Mouse (Mus musculus): Measurements from ENCODE around the gene D930020B18Rik.

Gene D930020B18Rik

GRCm38 (mm10) chr10:121641272-121642053 is at the start of gene D930020B18Rik:
Gene D930020B18Rik (plus strand): TSS chr10:121641588.
- peak; percentile 47 for DNase-seq (ENCODE audit: low spot score)

GRCm38 (mm10) chr10:121596580-121596979 is 44.8 kb upstream of the D930020B18Rik start:
- no peak for DNase-seq (ENCODE audit: low spot score)

DNA sequence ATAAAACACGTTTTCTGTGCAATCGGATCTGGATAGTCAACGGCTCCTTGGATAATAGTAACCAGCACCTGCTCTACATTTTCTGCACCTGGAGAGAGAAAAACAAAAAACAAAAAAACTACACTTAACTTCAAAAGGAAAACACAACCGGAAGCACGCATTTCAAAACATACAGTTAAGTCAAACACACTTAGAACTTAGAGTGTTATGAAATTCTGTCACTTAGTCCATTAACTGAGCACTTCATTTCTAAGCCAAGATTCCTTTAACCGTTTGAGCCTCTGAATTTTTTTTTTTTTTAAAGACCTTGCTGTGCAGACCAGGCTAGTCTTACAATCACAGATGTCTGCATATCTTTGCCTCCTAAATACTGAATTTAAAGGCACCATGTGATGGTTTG is 40.1 kb upstream of the D930020B18Rik start:
- no peak for DNase-seq (ENCODE audit: low spot score)

GRCm38 (mm10) chr10:121603556-121603955 is 37.8 kb upstream of the D930020B18Rik start:
- no peak for DNase-seq (ENCODE audit: low spot score)

DNA sequence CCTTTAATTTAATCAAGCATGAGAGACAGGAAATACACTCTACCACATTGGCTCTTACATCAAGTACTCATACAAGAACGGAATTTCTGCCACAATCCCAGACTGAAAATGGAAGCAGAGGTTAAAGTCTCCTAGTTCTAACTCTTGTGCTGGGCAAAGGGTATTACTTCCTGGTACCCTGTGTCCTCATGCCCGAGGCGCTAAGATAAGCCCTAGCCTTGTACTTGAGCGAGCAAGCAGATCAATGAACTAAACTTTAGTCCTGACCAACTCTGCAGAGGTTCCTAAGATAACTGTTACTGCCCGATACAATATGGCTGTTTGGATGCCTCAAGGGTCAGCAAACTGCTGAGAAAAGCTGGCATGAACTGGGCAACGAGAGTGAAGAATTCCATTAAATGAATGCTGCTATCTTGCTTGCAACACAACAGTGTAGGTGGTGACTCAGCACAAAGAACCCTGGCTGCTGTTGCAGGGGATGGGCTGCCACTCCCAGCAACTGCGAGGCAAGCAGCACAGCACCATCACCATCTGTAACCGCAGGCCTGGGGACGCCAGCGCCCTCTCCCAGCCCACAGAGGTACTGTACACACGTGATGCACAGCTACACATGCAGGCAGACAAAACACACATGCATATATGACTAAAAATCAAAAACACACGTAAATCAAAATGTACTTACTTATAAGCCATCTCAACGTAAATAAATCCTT is 36.6 kb upstream of the D930020B18Rik start:
- DNase-seq (ENCODE audit: low spot score), result no peak

DNA sequence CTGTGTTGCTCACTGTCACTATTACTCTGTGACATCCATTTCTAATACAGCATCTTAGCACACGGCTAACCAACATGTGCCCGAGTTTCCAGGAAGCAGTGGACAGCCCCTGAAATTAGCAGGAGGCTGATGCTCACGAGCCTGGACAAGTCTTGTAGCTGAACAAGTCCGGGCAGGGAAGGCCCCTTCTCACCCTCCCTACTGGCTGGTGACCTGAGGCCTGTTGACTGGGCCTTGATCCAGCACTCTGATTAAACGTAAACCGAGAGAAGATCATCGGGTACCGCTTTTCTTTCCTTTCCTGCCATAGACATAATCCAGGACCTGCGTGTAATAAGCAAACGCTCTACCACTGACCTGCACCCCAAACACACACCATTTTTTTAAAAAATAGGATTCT is 33.2 kb upstream of the D930020B18Rik start:
- no peak for DNase-seq (ENCODE audit: low spot score)

- no peak for DNase-seq (ENCODE audit: low spot score)
Measured at GRCm38 (mm10) chr10:121611587-121611986, 29.8 kb upstream of the D930020B18Rik start.

GRCm38 (mm10) chr10:121612448-121612847 is 28.9 kb upstream of the D930020B18Rik start:
- DNase-seq (ENCODE audit: low spot score), result peak; percentile 59

- DNase-seq (ENCODE audit: low spot score), result no peak
Measured at GRCm38 (mm10) chr10:121613570-121613969, 27.8 kb upstream of the D930020B18Rik start.

DNA sequence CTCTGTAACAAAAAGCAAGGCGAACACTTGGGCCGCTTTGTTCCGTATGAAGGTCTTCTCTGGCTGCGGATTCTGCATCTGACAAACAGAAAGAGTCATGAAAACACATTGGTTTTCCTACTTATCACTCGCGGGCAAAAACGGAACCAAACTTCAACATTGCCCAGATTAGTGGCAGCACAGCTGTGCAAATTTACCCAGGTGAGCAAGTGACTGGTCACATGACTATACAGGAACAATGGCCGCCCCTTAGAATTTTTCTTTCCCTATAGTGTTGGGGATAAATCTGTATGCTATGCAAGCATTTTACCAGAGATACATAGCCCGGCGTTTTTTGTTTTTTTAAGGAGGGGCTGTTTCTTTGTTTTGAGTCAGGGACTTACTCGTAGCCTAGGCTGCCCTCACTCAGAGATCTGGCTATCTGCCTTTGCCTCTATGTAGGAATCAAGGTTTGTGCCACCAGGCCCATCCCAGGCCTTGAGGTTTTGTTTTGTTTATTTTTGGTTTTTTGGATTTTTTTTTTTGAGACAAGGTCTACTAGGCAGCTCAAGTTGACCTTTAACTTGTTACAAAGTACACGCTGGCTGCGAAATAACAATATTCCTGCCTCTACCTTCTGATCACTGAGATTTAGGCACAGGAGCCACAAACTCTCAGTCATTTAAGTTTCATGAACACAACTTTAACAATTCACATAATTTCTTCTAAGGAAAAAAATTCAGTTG is 26.1 kb upstream of the D930020B18Rik start:
- DNase-seq (ENCODE audit: low spot score), result no peak

DNA sequence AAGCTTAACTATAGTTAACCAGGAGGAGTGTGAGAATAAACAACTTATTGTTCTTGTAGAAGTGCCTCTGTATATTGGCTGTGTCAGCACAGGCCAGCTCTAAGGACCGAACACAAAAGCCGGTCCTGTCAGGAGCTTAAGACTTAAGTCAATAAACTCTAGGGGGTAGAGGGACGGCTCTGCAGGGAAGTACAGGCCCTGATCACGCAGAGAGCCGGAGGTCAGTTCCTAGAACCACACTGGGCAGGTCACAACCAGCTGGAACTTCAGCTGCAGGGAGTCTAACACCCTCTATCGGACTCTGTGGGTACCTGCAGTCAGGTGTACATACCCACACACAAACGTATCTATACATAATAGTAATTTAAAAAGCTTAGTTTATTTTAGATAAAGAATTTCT is 25.5 kb upstream of the D930020B18Rik start:
- DNase-seq (ENCODE audit: low spot score), result no peak

DNA sequence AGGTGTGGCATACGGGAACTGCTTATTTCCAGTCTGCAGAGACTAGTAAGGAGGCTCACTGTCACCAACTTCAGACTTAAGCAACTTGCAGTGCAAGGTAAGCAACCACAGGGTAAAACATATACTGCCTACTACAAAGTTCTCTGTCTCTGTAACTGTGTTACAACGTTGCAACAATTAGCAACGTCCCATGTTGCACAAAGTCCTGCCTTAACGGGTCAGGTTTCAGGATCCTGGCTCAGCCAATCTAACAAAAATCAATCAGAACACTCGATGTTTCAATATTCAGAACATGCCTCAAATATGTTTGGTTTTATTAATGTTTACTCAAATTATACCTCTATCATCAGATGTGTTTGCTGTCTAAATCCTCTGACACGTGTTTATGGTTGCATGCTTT is 19.0 kb upstream of the D930020B18Rik start:
- no peak for DNase-seq (ENCODE audit: low spot score)

DNA sequence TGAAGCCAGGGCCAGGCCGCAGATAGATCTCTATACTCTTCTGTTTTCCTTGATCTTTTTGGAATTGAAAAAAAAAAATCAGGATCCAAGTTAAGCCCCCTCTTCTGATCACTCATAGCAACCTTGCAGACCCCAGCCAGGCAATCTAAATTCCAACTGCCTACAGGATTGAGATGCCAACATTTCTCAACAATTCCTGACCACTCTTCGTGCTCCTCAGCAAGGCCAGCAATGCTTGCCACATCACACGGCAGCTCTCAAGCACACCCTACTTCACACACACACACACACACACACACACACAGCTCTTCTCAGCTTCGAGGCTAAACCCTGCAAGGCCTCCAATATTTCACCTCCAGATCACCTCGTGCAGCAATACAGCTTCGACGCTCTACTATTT is 17.7 kb upstream of the D930020B18Rik start:
- no peak for DNase-seq (ENCODE audit: low spot score)

DNA sequence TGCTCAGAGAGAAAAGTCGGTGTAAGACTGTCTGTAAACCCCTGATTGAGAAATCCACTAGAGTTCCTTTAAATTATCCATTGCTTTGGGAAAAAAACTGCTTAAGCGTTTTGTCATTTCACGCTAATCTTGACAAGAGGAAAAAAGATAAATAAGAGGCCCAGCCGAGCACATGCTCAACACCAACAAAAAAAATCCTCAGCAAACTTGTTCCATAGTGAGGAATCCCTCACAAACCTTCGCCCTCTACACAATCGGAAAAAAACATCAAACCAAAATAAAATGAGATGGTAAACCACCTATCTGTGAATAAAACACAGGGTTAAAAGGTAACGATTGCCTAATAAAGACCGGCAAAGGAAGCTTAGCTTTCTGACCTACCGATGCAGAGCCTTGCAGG is 16.4 kb upstream of the D930020B18Rik start:
- DNase-seq (ENCODE audit: low spot score), result no peak

GRCm38 (mm10) chr10:121625407-121626185 is 15.8 kb upstream of the D930020B18Rik start:
- no peak for DNase-seq (ENCODE audit: low spot score)

- peak; percentile 99 for DNase-seq (ENCODE audit: low spot score)
Measured at GRCm38 (mm10) chr10:121626186-121626882, 15.1 kb upstream of the D930020B18Rik start, which contains the start of gene Xpot. Gene Xpot (minus strand): TSS chr10:121626332.

DNA sequence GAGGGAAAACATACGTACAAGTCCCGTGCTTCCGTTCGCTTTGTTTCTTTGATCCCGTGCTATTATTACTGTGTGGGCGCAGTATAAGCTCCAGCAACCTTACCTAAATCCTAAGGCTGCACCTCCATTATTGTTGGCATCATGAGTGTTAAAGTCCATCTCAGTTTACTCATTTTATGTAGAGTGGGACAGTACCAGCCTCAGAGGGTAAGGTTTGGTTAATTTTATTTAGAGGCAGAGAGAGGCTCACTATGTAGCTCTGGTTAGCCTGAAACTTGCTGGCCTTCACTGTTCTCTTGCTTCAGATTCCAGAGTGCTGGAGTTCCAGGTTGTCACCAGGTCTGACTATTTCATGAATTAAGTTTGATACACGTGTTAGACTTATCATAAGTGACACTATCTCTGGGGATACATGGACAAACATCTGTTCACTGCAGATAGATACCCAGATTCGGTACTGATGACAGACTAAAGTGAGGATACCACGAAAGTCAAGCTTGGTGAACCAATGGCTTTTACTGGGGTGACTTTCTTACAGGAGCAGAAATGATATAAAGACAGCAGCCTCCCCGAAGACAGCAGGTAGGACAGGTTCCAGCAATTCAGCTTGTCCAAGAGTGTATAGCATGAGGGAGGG is 14.1 kb upstream of the D930020B18Rik start:
- no peak for DNase-seq (ENCODE audit: low spot score)

DNA sequence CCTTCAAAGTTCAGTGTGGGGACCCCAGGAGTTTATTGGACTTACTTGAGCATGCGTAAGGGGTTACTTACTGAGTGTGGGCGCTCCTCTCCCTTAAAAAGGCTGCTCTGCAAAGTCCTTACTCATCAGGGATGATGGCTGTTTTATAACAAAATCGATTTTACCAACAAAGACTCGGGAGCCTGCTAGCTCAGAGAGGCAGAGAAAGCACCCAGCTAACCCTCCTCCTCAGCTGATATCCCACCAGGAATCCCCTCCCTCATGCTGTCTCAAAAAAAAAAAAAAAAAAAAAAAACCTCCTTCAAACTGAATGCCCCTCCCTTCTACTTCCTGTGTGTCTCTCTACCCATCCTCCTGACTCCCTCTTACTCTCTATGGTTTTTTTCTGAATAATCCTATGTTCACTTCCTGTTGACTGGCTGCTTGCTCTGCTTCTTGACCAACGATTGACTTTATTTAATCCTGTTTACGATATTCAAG is 12.8 kb upstream of the D930020B18Rik start:
- no peak for DNase-seq (ENCODE audit: low spot score)

- DNase-seq (ENCODE audit: low spot score), result no peak
Measured at GRCm38 (mm10) chr10:121634159-121634558, 7.2 kb upstream of the D930020B18Rik start.

- no peak for DNase-seq (ENCODE audit: low spot score)
Measured at GRCm38 (mm10) chr10:121636276-121636675, 5.1 kb upstream of the D930020B18Rik start.

DNA sequence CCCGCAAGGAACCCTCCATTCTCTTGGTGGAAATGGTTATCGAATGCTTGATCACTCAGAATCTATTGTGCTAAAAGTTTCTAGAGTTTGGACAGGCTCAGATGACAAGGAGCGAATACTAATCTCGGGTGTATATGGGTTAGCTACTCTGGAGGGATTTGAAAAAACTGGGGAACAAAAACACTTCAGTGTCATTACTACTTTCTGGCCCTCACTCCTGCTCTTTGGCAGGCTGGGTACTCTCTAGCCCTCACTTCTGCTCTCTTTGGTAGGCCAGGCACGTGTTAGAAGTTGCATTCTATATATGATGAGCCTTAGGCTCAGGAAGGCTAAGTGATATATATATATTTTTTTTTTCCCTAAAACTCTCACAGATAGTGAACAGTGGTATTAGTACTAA is 1.8 kb upstream of the D930020B18Rik start:
- DNase-seq (ENCODE audit: low spot score), result no peak
